Mouse (Mus musculus) c-Kit-positive CD71-positive TER-119-positive erythroid progenitor cells, embryonic 14.5 days (primary cell): ENCODE data around the gene Ankrd11.
"Not testable (repeated sequence)": the region's sequence is repeated elsewhere in the genome, so short reads cannot be mapped to it uniquely, and the experiment has no call there.

Experiments used
- DNase-seq: peaks from one replicate; pipeline ENCODE4 v3.0.0-alpha.2; 2013; ENCODE audit warnings: low spot score

Gene Ankrd11

DNA sequence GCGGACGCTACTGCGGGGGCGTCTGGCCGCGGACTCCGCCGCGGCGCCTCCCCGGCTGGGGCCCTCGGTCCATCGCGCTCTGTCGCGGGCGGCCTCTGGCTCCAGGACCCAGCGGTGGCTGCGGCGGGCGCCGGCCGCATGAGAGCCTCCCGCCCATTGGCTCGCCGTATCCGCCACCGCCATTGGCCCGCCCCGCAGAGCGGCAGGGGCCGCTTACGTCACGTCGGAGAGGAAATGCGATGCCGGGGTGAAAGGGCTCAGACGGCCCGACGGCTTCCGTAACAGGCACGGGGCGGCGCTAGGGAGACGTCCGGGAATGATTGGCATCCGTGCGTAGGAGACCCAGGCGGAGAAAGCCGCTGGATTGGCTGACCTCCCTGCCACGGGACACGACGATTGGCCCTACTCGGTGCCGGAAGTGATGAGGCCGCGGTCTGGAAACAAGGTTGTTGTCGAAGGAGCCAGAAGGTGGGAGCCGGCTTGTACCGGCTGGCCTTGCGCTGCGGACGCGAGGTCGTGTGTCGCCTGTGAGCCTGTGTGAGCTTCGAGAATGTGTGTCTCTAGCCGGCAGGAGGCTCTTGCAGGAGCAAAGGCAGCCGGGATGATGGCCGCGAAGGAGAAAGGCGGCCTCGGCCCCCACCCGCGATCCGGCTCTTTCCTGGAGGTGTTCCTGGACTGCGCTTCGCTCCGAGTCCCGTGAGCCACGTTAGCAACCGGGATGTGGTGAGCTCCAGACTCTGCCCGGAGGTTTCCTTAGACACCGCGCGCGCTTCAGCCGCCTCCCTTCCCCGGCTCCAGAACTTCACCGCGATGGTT lies at the start of gene Ankrd11:
Ankrd11 (minus strand) TSS at position 120 of the 816 bp plus-strand sequence.
- peak; percentile 99 for DNase-seq

DNA sequence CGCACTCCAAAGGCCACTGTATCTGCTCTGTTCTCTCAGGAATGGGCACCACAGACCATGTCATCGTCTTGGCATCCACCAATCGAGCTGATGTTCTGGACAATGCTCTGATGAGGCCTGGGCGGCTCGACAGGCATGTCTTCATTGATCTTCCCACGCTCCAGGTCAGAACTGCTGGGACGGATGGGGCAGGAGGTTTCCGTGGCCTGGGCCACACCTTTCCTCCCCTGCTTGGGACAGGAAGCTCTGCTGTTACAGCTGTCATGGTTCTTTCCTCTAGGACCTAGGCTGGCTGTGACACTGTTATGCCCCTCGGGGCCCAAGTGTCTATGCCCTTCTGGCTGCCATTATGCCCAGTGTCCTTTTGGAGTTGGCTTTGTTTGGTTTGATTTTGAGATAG lies 45.2 kb upstream of the Ankrd11 start:
- DNase-seq = no peak

DNA sequence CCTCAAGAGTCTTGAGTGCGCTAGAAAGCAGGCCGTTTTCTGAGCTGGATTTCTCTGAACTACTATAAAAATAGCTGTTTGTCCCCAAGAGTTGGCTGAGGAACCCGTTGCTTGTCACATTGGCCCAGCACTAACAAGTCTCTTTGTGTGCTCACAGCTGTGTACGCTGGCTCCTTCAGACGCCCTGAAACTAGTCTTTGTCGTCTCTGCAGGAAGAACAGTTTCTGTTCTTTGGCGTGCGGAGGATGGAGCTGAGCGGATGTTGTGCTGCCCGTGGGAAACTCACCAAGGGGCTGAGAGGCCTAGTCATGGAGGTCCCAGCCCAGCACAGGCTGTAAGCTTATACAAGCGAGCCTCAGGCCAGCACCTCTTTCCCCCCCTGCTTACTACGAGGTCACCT lies 41.5 kb upstream of the Ankrd11 start:
- no peak for DNase-seq

DNA sequence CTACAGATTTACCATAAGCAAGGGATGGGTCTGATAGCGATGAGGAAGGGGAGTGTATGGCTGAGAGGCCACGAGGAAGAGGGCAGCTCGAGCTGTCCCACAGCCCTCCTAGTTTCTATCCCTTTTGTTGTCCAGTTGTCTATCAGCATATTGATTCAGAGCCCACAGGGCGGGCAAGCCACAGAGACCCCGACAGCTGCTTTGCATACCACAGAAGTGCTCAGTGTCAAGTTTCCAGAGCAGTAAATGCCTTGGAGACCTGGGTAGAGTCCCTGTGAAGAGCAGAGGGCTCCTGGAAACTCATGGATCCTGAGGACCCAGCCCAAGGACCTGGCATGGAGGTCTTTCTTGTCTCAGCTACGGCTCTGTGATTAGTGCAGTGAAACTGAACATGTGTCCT lies 40.9 kb upstream of the Ankrd11 start:
- no peak for DNase-seq

DNA sequence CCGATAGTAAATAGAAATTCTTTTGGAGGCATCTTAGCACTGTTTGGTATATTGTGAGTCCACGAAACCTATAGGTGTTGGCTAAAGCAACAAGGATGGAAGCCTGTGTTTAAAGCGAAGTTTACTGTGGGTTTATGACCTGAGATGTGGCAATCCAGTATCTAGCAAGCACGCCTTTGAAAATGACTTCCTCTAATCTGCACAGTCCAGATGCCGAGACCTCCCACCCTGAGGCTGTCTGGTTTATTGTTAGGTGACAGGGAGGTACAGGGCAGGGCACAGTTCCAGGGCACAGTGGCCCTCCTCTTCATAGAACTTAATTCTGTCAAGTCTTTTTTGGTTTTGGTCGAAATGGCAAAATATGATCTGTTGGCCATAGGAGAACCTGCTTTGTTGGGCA lies 35.1 kb upstream of the Ankrd11 start:
- no peak for DNase-seq

DNA sequence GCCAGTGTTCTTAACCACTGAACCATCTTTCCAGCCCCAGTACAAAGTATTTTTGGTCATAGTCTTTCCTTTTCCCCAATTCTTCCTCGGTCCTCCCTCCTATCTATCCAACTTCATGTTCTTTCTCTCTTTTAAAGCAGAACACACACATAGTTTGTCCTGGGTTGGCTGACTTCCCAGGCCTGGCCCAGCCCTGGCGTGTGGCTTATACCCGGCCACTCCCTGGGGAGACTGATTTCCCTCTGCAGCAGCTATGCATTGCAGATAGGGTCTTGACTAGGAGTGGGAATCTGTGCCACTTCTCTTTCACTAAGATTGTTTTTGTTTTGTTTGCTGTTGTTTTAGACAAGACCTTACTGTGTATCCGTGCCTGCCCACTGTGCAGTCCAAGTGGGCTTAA lies 29.1 kb upstream of the Ankrd11 start:
- no peak for DNase-seq

DNA sequence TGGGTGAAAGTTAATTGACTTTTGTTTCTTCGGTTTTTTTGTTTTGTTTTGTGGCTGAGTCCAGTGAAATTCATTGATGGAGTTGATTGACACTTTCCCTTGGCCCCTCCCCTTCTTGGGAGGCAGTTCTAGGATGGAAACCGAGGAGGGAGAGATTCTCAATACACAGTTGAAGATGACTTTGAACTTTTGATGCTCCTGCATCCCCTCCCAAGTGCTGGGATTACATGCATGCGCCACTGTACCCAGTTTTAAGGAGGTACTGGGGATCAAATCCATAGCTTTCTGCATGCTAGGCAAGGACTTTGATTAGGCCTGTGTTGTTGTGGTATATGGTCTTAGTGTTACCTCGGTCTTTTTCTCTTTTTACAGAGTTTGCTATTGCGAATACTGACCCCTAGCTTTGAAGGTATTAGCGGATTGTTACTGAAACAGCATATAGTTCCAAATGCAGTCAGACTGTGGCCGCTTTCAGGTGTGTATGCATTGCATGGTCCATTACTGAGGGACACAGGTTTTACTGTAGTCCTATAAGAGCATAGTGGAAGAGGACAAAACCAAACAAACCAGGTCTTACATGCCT lies 24.1 kb upstream of the Ankrd11 start:
- no peak for DNase-seq

DNA sequence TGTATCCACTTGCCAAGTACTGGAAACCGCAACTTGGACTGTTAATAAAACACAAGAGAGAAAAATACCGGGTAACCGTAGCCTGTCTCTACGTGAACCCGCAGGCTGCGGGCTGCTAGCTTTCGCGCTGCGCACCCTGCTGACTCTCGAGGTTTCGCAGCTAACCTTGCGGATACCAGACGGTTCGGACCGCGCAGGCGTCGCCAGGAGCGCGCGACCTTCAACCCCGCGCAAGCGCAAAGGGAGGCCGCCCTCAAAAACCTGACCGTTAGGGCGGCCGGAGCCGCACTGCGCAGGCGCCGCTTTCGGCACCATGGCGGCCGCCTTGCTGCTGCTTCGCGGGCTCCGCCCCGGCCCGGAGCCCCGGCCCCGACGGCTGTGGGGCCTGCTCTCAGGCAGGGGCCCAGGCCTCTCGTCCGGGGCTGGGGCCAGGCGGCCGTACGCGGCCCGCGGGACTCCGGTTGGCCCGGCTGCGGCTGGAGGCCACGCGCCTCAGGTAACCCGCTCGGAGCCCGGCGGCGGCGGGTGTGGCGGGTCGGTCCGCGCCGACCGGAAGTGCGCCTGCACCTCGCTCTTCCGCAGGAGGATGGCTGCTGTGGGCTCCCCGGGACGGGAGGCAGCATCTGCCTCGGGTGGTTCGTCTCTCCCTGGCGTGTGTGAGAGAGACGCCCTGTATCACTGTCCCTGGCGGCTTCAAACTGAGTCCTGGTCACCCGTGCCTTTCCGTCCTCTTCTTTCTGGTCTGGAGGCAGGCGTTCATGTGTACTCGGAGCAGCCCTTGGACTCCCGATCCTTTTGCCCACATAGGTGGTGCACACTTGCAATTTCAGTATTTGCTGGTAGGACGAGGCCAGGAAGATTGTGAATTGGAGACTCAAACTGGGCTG lies 23.4 kb upstream of the Ankrd11 start:
- peak; percentile 94 for DNase-seq

DNA sequence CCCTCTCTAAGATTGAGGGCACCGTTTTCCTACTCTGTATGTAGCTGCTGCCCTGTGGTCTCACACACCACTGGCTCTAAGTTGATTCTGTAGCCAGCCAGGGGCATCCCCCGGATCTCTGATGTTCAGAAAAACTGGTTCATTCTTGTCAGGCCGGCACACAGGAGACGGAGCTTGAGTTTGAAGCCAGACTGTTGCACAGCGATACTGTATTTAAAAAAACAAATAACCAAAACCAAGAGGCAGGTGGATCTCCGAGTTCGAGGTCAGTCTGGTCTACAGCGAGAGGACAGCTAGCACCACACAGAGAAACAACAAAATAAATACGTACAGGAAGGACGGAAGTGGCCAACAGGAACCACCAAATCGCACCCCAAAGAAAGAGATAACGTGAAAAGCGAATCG lies 22.7 kb upstream of the Ankrd11 start:
- no peak for DNase-seq

DNA sequence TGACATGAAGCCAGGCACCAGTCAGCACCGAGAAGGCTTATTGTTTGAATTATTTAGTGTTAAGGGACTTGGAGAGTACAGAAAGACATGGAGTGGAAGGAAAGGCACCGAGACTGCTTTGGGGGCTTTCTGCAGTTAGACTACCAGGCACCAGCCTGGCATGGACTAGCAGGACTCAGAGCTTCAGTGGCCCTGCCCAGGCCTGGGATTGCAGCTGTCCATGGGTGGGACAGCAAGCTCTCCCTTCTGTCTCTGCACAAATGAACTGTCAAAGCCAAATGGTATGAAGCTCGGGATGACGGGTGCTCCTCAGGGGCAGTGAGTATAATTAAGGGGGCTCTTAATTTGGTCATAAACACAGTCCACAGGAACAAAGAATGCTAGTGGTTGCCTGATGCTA lies 22.0 kb upstream of the Ankrd11 start:
- no peak for DNase-seq

DNA sequence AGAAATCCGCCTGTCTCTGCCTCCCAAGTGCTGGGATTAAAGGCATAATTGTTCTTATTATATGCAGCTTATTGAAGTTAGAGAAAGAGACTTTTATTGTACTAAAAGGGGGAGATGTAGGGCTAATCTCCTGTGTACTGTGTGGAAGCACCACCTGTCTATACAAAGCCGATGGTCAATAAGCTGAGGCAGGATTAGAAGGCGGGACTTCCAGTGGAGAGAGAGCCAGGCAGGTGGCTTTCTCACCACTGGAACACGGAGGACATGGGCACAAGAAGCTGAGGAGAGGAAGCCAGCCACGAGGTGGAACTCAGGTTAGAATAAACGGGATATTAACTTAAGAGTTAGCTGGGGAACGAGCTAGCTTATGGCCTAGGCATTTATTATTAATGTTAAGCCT lies 20.6 kb upstream of the Ankrd11 start, which contains the start of gene Spg7:
Spg7 (plus strand) TSS at position 222 of the 400 bp plus-strand sequence.
- DNase-seq = no peak

DNA sequence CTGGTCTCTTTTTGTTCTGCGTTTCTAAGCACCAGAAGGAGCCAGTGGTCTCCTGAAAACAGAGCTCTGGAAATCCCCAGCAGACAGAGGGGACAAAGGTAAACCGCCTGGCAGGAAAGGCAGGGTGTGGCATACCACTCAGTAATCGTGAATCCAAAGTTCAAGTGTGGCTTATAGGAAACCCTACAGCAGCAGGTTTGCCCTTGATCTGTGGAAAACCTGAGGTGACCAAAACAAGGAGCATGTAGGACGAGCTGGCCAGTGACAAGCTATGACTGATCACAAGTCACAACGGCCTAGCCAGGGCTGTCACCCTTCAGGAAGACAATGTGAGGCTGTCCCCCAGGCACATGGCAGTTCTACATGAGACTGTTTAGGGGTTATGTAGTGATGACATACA lies 9.4 kb upstream of the Ankrd11 start:
- no peak for DNase-seq

DNA sequence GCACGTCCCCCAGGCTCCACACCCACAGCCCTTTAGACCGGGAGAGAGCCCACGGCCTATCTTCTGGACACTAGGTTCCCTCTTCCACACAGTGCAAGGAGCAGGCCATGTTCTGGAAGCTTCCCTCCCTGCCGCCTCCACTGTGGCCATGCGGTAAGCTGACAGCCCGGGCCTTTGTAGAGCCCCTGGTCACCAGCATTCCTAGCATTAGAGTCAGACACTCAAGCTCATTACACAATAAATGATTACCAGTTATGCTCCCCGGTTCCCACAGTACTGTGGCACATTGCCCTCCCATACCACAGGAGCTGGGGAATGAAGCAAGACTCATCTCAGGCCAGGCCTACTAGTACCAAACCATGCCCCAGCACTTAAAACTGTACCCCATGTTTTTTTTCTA lies 6.3 kb upstream of the Ankrd11 start:
- DNase-seq = no peak

DNA sequence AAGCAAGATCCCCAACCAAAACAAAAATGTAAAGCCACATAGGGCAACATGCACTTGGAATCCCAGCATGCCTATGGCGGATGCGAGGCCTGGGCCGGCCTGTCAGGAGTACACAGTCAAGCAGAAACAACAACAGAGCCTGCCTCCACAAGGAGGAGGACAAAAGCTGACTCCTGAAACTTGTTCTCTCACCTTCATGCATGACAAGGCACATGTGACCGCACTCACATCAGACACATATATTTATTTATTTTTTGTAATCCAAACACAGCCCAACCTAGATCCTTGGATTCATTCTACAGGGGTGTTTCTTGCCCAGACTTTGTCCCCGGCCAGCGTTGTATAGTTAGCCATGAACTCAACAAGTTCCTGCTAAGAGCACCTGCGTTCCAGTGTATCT lies 5.8 kb upstream of the Ankrd11 start:
- DNase-seq = no peak

DNA sequence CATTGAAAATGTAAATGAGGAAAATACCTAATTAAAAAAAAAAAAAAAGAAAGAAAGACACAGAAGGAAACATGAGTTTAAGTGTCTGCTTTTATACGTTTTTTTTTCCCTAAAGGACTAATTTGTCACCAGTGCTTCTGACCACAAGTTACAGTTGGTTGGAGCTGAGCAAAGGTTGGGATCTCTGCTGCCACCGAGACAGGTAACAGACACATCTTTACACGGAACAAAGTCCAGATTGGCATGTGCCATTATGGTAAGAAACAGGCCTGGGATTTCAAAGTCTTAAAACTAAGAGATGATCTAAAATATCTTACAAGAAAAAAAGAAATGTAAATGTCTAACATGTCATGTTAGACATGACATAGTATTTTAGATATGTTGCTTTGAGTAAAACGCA lies 4.6 kb upstream of the Ankrd11 start:
- no peak for DNase-seq

DNA sequence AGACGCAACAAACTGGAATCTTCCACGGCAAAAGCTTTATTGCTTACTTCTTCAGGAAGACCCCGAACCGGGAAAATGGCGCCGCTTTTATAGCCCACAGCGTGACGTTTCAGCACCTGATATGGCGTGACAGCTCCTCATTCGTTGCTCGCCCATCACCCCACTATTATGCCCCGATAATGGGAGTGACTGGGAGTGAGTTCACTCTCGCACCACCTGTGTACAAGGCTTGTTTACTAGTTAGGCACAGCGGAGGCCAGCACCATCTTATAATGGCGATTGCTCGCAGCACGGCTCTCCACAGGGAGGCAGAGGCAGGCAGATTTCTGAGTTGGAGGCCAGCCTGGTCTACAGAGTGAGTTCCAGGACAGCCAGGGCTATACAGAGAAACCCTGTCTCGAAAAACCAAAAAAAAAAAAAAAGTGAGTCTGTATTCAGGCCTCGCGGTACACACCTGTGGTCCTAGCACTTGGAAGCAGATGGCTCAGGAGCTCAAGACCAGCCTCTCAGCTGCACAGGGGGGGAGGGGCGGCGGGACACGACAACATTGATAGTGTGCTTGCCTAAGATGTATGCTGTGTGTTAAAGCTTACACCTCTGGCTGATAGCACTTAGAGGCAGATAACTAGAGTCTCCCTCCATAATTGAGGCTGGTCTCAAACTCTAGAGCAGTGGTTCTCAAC lies 2.8 kb upstream of the Ankrd11 start:
- not testable (repeated sequence) for DNase-seq

DNA sequence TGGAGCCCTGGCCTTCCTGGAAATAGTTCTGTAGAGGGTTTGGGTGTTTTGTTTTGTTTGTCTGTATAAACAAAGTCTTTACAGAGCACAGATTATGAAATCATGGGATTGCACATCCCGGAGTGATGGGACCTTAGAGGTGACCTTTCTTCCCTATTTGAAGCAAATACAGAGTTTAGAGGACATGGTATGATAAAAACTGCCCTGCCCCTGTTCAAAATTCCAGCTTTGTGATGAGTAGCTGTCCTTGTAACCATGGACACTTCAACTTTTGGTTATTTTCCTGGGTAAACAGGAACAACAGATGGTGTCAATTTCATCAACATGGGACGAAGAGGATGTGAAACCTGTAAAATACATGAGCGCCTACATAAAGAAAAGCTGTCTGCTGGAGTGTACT lies 1.9 kb upstream of the Ankrd11 start:
- no peak for DNase-seq

DNA sequence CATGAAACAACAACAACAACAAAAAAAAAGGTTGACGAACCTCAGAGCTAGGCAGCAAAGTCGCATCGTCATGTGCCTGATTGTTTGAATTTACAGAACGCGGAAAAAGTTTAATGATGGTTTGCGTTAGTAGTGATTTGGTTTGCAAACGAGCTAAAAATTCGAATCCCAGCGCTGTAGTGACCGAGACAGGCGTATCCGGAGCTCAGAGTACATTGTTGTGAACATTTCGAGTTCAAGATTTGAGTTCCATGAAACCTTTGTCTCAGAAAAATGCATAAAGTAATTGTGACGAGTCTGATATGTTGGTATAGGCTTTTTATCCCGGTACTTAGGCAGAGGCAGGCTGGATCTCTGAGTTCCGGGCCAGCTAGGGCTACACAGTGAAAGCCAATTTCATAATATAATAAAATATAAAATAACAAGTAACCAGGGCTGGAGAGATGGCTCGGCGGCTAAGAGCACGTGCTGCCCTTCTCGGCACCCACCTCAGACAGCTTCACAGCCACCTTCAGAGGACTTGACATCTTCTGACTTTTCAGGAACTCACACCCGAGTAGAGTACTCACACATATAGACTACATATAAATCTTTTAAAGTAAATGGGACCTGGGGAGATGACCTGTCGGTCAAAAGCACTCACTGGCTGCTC lies 1.0 kb upstream of the Ankrd11 start:
- DNase-seq = no peak

DNA sequence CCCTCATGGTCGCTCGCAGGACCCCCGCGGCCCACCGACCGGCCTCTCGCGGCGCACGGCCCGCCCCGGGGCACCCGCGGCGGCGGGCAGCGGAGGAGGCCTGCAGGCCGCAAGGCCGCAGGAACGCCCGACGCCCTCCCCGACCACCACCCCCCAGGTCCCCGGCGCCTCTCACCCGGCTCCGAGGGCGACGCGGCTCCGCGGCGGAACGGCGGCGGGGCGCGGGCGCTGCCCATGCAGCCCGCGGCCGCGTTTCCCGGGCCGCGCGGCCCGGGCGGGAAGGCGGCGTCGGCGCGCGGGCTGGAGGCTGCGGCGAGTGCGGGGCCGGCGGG lies 337 bp downstream of the Ankrd11 start:
- DNase-seq = no peak

DNA sequence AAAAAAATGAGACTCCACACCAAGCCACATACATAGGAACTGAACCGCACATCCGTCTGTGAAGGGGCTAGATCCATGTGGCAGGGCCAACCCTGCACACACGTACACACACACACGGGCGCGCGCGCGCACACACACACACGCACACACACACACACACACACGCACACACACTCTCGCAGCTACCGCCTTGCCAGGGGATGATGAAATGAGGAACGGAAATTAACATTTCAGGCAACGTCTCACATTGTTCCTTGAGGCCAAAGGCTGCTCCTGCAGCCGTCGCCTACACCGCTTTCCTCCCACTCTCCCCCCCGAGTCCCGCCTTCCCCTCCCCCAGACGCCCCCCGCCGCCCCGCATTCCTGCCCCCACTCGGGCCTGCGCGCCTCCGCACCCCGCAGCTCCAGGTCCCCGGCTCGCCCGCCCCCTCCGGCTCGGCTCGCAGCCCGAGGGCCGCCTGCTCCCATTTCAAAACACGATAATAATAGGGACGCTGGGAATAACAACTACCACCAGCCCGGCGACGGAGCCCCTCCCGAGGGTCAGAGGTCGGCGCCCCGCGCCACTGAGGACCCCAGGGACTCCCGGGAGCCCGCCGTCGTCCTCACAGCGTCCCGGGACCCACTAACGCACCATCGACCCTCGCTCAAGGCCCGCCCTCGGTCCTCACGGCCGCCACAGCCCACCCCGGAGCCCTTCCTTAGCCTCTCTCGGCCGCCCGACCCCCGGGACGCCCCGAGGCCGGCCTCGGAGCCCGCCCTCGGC lies 886 bp downstream of the Ankrd11 start:
- peak; percentile 40 for DNase-seq

DNA sequence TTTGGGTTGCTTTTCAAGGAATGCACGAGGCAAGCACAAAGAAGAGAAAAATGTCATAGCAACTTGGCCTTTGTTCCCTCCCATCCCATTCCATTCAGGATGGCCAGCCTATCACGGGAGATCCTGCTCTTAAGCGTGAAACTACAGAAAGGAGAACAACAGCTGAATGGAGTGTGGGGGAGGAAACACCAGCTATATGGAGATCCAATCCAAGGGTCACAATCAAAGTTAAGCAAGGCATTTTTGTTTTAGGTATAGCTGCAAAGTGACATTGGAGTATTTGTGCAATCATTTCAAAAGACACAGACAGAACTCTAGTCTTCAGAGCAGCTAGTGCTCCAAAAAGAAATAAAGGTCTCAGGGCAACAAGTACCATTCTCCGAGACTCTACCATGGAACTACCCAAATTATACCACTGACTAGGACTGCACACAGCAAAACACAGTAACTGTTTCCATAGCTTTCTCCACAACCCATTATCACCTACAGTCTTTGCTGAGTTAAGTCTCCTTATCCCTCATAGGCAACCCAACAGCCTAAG lies 1.9 kb downstream of the Ankrd11 start:
- DNase-seq = no peak
